Mouse (Mus musculus) kidney, postnatal 4 days (tissue): ENCODE results near the gene Mob4.

ENCODE experiments used
- DNase-seq, 2 experiments: peaks; one replicate each; pipeline ENCODE4 v3.0.0; 2021; ENCODE audit warnings: mixed read lengths in 2 of 2

The Mob4 gene

DNA sequence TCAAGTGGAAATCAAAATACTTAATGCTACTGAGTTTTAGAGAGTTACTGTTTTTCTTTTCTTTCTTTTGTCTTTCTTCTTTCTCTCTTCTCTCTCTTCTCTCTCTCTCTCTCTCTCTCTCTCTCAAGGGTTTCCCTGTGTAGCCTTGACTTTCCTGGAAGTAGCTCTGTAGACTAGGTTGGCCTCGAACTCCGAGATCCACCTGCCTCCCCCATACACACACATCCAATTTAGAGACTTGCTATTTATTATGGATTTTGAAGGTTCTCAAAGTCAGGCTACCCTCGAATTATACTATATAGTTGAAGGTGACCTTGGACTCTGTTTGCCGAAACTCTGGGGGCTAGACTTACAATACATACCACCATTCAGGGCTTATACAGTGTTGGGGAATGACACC is 1.3 kb downstream of the Mob4 start:
- DNase-seq: no peak

DNA sequence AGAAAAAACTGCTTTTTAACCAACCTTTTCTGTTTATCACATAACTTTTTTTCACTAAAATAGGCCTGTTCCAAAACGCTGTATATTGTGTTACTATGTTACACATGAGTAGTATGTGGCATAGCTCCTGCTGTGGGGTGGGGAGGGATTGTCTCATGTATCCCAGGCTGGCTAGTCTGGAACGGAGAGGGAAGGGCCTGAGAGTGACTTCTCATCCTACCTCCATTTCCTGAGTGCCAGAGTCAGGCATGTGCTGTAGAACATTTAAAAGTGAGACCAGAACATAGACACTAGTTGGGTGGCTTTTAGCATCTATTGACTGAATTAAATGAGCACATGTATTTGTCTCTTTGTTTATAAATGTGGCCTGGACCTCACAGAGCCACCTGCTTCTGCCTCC is 2.1 kb downstream of the Mob4 start:
- no peak for DNase-seq

DNA sequence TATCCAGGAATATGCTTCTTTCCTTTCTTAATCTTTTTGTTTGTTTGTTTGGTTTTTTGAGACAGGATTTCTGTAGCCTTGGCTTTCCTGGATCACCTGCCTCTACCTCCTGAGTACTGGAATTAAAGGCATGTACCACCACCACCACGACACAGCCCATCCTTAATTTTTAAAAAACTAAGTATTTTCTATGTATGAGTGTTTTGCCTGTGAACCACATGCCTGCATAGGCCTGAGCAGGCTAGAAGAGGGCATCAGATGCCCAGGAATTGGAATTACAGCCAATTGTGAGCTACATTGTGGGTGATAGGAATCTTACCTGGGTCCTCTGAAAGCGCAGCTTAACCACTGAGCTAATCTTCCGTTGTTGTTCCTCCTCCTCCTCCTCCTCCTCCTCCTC is 3.3 kb downstream of the Mob4 start:
- no peak for DNase-seq

DNA sequence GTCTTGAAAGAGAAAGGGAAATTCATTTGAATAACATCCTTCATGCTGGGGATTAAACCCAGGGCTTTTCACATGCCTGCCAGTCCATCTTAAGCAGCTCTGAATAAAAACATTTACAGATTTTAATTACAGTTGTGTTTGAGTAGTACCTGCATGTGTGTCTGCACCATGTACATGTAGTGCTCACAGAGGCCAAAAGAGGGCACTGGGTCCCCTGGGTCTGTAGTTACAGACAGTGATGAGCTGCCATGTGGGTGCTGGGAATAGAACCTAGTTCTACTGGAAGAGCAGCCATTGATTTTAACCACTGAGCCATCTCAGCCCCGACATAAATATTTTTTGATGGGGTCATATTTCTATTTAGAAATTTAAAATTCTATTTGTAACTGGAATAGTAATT is 4.8 kb downstream of the Mob4 start:
- no peak for DNase-seq

DNA sequence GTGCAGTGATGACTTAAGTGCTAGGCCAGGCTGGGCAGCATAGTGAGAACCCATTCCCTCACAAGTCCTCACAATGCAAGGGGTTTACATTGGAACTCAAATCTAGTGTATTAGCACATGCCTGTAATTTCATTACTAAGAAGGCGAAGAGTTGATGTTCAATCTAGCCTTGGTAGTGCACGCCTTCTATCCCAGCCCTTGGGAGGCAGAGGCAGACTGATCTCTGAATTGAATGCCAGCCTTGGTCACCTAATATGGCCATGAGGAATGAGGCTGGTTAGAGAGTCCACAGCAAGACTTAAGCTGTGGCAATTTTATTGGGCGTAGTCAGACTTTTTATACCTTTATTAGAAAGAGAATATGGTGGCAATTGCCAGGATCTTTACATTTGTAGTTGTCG is 13.3 kb downstream of the Mob4 start:
- no peak for DNase-seq

DNA sequence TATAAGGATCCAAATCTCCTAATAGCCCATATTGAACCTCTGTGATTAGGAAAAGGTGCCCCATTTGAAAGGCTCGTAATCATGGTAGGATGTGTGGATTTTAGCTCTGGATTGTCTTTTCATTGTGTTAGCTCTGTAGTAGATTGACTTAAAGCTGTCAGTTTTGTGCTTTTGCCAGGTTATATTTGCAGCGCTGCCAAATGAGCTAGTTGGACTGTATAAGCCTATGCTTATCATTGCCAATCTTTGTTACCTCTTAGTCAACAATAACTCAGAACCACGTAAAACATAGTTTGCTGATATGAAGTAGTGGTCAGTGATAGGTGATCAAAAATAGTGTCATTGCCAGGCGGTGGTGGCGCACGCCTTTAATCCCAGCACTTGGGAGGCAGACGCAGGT is 14.5 kb downstream of the Mob4 start:
- DNase-seq: no peak

DNA sequence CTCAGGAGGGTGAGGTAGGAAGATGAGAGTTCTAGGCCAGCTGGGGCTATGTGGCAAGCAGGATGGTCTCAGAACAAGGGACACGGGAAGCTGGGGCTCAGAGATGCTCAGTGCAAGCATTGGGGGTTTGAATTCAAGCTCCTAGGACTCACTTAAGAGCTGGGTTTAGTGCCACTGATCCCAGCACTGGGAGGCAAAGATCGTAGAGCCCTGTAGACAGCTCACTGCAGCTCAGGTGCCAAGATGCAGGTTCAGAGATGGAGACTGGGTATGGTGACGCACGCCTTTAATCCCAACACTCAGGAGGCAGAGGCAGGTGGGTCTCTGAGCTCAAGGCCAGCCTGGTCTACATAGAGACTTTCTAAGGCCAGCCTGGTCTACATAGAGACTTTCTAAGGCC is 26.3 kb downstream of the Mob4 start:
- no peak for DNase-seq

DNA sequence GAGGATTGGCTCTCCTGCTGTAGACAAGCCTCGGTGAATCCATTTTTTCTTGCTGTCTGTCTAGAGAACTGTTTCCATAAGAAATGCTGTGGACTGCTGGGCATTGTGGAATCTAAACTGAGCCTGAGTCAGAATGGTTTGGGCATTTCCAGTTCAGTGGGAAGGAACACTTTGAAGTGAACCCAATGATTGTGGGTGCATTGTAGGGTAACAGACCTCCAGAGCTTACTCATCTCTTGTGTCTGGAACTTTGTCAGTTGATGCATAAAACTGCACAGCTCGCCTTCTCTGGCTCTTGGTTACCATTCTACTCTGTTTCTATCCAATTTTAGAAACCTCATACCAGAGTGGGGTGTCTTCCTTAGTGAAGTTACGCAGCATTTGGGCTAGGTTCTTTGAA is 27.2 kb downstream of the Mob4 start:
- DNase-seq: no peak

DNA sequence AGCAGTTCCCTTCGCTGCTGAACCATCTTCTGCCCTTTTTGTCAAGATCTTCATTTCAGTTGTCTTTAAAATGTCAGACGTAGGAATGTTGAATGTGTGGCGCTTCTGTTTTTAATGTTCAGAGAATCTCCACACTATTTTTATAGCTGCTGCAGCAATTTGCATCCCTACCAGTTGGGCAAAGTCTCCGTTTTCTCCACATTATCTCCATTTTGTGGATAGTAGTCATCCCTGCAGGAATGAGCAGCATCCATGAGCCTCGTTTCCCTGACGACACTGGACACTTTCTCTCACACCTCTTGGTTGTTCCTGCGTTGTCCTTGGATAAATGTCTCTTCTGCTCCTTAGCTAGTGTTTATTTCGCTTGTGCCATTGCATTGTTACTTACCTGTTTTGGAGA is 27.8 kb downstream of the Mob4 start:
- DNase-seq: no peak

DNA sequence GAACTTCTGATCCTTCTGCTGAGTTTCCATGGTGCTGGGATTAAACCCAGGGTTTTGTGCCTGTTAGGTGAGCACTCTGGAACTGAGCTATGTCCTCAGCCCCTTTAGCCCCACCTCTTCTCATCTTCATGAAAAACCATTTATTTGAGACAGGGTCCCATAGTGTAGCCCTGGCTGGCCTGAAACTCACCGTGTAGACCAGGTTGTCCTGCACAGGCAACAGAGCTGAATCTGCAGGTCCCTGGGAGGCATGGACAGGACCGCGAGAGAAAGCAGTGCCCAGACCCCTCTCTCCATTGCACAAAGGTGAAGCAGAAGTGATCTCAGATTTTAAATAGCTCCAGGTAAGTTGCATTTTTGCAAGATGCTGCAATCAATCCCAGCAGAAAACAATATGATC is 29.2 kb downstream of the Mob4 start:
- no peak for DNase-seq

DNA sequence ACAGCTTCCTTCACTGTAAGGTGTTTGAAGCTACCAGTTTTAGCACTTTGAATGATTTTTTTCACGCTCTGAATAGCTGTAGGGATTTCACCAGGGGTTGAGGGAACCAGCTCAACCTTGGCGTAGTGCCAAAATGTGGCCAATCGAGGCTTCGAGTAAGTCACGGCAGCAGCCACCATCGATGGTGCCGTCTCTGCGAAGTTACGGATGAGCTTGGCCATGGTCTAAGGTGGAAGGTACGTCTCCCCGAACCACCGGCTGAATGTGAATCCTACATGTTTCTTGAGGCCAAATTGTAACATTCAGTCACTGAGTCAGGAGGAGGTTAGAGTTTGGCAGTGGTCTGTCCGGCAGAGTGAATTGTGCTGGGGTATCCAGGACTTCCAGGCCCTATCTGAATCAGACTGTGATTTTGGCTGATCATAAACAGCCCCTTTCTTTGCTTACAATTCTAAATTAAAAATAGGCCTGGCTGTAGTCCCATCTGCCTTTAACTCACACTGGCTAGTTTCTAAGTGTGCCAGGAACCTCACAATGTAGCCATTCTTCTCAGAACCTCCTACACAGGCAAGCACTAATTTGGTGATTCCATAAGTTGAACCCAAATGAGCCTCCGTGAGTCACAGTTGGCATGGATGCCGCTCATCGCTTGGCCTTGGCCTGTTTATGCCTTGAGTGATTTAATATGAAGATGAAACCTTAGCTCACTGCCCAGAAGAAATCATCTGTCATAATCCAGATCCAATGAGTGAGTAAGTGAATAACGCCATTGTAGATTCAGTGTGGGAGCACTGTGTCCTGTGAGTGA is 30.0 kb downstream of the Mob4 start:
- DNase-seq: no peak

DNA sequence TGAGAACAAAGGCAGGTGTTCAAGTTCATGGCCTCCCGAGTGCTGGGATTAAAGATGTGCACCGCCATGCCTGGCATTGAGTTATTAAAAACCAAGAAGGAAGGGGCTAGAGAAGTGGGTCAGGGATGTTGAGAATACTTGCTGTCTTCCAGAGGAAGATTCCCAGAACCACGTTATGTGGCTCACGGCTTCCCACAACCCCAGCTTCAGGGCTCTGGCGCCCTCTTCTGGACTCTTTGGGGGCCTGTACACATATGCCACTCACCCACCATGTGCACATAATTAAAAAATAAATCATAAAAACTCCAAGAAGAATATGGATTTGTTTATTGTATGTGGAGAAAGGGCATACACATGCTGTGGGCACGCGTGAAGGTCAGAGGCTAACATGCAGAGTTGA is 30.9 kb downstream of the Mob4 start:
- peak; percentile 25 to 30 for DNase-seq

DNA sequence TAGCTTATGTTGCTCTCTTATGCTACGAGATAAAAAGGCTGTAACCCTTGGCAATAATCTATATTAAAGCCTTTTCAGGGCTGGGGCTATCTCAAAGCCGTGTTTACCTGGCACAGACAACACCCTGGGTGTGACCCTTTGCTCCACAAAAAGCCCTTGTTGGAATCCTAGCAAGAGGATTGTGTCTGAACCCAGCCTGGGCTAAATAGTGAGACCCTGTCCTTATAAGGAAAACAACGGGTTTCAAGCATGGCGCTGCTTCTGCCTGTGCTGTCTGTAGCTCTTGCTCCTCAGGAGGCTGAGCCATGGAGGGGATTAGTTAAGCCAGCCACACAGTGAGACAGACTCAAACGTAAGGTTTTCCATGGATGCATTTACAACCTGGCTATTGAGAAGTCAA is 31.8 kb downstream of the Mob4 start:
- DNase-seq: no peak

DNA sequence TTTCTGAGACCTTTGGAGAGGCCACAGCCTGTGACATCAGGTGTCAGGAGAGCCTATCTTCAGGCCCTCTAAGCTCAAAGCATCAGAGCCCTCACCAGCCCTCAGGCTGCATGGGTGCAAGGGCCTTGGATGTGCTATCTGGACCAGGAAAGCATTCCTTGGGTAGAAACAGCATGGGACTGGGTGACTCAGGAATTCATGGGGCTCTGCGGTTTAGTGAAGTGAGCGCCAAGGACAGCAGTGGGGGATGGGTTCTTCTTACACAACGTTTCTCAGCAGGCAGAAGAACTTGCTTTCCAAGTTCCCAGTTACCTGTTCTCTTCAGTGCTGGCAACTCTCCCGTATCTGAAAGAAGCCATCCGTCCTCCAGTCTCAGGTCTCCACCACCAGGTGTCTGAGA is 33.0 kb downstream of the Mob4 start:
- DNase-seq: no peak

DNA sequence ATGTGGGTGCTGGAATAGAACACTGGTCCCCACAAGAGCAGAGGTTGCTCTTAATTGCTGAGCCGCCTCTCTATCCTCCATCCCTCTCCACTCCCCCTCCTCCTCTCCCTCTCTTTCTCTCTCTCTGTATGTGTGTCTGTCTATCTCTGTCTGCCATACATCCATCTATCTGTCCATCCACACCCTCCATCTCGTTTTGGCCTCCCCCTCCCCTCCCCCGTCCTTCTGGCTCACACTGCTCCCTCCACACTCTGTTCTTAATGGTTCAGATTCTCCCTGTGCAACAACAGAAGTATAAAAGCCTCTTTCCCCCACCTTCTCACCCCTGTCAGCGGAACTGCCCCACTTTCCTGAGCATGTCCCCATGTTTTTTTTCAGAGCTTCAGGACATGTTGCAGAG is 36.5 kb downstream of the Mob4 start:
- no peak for DNase-seq

DNA sequence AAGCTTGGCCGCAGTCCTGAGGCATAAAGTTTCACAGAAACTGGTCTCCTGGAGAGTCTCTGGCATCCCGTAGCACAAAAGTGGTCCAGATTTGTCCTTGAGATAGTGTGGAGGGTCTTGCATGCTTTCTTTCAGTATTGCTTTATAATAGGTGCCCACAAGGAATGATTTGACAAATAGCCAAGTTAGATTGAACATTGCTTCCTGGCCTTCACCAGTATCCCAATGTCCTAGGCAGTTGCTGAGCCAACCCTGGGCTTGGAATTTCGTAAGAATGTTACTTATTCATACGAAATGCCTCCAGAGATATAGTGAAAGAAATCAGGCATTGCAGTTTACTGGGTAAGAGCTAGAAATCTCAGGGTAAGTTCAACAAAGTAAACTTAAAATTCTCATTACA is 37.6 kb downstream of the Mob4 start:
- no peak for DNase-seq

DNA sequence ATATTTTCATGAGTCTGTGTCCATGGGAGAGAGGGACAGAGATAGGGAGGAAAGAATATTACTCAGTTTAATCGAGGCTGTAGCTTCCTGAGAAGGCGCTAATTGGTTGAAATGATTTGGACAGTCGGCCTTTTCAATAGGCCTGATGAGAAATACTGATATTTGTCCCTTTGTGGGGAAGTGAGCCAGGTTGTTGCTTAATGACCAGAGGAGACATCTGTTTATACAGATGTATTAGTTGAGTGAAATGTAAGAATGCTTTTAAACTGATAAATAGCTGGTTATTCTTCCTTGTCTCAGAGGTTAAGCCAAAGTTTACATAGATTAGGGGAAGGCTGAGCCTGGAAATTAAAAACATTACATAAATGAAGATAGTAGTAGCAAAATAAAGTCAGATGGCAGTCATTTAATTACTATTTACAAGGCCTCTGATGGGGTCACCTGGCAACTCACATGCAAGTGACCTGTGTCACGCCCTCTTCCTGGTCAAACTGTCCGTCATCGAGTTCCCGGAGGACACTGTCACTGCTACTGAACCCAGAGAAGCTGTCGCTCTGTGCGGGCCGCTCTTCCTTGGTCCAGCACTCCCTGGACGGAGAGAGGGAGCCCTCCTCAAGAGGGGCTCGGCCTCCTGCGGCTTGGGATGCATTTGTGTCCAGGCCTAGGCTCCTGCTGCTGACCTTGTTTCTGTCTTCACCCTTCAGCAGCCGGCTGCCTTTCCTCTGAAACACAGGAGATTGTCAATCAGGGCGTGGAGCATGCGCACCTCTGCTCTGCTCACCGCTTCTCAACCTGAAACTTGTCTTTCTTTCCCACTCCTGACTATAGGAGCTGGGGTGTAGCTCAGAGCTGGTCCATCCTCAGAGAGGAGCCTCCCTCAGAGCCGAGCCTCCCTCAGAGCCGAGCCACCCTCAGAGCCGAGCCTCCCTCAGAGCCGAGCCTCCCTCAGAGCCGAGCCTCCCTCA is 40.6 kb downstream of the Mob4 start:
- no peak for DNase-seq

DNA sequence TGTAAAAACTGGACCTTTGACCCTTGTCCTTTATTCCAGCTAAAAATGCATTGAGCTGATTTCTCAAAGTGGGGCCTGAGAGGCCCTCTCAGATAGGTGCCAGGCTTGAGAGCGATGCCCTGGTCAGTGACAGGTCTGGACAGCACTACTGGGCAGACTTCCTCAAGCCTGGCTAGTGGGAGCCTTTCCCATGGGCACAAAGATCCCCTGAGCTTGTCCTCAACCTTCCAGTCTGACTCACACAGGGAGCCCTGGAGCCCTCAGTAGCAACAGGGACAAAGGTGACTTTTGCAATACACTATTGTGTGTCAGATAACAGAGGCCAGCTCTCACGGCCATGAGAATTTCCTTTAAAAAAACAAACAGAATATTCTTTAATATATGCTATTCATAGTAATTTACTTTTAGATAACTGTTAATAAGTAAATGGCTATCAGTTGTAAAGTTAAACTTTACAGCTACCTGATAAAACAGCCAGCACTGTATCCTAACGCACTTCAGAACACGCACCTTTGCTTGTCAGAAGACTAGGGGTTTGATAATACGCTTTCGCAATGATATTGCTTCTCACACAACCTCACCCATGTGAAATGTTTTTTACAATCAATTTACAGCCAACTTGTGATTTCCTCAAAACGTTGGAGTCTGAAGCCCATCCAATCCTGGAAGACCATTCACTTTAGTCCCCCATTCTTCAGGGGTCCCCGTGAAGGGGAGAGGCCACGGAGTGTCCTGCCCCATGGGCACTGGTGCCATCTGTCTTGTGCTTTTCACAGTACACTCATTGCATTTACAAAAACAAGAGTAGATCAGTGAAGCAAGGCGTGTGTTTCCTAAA is 42.9 kb downstream of the Mob4 start:
- no peak for DNase-seq

DNA sequence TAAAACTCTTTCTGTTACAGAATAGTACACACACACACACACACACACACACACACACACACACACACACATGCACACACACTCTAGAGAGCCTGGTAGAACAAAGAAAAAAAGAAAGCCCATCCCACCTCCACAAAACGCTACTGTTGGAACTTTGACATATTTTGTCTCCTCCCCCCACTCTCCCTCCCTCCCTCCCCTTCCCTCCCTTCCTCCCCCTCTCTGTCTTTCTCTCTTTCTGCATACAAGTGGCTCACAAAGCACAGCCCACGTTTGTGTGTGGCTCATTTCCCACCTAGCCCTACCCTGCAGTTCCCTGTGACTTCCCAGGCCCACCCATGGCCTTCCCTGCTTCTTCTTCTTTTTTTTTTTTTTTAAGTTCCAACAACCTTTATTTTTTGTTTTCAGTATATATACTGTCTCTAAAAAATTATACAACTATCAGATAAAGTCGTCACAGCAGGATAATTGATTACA is 43.6 kb downstream of the Mob4 start:
- DNase-seq: no peak

DNA sequence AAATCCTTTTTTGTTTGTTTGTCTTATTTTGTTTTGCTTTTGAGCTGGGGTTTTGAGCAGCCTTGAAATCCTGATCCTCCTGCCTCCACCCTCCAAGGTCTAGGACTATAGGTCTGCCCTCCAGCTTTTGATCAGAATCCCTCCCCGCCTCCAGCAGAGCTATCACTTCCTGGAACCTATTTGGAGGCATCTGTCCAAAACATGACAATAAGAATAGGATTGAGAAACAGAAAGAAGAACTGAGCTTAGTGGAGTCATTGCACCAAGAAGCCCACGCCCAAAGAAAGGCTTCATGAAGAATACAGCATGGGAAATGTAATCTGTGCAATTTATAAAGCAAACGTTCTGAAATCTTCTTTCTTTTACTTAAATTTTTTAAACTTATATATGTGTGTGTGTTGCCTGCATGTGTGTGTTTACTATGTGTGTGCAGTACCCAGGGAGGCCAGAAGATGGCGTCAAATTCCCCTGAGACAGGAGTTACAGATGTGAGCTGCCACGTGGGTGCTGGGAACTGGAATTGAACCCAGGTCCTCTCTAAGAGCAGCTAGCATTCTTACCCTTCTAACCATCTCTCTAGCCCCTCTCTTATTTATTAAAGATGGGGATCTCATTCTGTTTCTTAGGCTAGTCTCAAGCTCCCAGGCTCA is 49.0 kb downstream of the Mob4 start:
- no peak for DNase-seq

DNA sequence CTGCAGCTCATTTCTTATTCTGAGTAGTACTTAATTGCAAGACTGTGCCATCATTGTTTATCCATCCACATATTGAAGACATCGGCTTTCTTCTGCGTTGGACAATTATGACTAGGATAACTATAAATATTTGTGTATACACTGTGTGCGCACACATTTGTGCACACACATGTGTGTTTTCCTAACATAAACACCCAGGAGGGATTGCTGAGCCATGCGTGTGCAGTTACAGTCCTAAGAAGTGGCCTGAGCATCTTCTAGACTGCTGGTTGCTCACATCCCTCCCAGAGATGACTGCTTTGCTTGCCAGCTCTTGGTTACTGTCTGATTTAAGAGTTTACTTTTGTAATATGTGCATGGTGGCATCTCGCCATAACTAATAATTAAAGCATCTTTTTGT is 51.4 kb downstream of the Mob4 start:
- DNase-seq: no peak

DNA sequence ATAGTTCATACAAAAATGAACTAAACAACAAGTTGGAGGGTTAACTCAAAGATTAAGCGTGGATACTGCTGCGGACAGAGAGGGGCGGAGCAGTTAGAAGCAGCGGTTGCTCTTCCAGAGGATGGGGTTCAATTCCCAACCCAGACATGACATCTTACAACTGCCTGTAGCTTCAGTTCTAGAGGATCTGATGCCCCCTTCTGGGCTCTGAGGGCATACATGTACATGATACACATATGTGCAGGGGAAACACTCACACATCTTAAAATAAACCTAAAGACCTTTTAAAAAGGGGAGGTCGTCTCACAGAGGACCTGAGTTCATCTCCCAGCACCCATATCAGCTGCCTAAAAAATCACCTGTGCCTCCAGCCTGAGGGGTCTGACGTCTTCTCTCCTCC is 54.7 kb downstream of the Mob4 start:
- no peak for DNase-seq
